Mouse (Mus musculus): ENCODE measurements around the gene Pjvk.
A peak's percentile ranks its signal among the peaks of the same experiment; 100 is the strongest.
"Not testable (repeated sequence)": the region's sequence is repeated elsewhere in the genome, so short reads cannot be mapped to it uniquely, and the experiment has no call there.

The Pjvk gene

GRCm38 (mm10) chr2:76647883-76648570, at the start of gene Pjvk, which contains the start of gene Prkra:
Gene Pjvk (plus strand): TSS chr2:76648476.
Gene Prkra (minus strand): TSS chr2:76648015.
- peak; percentile 97 for DNase-seq (ENCODE audit: low spot score)

- no peak for DNase-seq (ENCODE audit: low spot score)
Measured at GRCm38 (mm10) chr2:76599214-76599613, 49.1 kb upstream of the Pjvk start.

GRCm38 (mm10) chr2:76602256-76602655, 46.0 kb upstream of the Pjvk start:
- no peak for DNase-seq (ENCODE audit: low spot score)

DNA sequence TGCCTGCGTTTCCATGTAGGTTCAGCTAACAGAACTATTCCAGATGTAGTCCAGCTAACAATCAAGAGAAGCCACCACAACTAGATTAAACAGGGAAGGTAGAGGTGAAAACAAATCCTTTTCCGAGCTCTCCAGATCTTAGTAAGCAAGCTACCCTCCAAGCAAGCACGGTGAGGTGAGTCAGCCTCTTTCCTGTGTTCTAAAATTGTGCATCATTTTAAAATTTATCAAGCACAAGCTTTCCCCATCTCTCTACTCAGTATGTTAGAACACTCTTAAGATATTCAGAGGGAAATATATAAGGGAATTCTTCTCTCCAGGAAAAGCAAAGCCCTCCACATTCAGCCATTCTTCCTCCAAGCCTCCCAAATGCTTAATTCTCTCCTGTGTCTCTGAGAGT, 41.6 kb upstream of the Pjvk start:
- no peak for DNase-seq (ENCODE audit: low spot score)

- DNase-seq (ENCODE audit: low spot score), result no peak
Measured at GRCm38 (mm10) chr2:76610326-76611104, 37.8 kb upstream of the Pjvk start.

GRCm38 (mm10) chr2:76611996-76612395, 36.3 kb upstream of the Pjvk start:
- DNase-seq (ENCODE audit: low spot score), result no peak

DNA sequence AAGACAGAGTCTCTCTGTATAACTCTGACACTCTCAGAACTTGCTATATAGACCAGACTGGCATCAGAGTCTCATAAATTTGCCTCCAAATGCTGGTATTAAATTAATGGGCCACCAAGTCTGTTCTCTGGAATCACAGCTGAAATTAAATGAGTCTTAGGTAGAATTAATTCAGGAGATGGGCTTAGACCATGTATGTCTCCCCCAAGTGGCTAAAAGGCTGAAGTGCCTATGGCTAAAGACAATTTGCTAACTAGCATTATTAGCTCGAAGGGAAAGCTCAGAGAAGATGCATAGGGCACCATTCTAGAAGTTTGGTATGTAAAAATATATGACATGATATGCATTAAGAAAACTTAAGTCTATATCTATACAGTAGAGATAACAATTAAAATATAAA, 30.2 kb upstream of the Pjvk start:
- DNase-seq (ENCODE audit: low spot score), result no peak

DNA sequence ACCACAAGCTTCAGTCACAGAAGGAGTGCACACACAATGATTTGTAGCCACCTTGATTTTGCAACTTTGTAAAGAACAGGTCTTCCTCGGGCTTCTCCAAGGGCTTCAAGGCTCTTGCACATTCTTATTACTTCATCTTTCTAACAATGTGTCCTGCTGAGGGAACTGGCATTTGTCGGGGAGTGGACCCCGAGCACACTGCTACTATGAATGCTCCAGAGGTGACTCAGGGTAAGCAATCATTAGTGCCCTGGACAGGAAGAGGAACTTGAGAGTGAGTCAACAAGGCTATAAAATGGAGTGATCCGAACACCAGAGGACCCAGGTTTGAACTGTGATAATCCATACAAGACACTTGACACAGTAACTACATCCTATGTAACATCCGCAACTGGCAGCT, 28.1 kb upstream of the Pjvk start:
- DNase-seq (ENCODE audit: low spot score), result no peak

GRCm38 (mm10) chr2:76621724-76622123, 26.6 kb upstream of the Pjvk start:
- no peak for DNase-seq (ENCODE audit: low spot score)

DNA sequence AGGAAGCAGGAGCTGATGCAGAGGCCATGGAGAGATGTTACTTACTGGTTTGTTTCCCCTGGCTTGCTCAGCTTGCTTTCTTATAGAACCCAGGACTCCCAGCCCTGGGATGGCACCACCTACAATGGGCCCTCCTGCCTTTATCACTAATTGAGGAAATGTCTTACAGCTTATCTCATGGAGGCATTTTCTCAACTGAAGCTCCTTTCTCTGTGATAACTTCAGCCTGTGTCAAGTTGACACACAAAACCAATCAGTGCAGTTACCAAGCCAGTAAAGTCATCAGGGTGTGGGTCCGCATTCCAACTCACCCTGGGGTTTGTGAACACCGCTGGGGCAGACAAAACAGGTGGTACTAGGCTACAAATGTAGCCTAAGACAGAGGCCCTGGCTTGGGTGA, 26.0 kb upstream of the Pjvk start:
- not testable (repeated sequence) for DNase-seq (ENCODE audit: low spot score)

DNA sequence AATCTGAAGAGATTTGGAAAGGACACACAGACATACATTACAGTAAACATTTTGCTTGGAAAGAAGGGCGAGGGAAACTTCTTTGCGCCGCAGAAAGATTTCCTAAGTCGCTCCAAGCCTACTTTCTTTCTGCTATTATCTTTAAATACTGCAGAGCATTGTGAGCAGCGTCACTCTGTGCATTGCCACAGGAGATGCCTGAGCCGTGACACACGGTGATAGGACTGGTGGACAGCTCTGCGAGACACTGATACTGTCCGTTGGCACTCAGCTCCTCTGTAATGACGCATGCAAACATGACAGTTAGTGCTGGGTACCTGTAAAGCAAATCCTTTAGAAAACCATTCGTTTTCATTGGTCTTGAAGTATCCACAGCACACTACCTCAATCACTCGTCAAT, 18.0 kb upstream of the Pjvk start:
- DNase-seq (ENCODE audit: low spot score), result no peak

- DNase-seq (ENCODE audit: low spot score), result no peak
Measured at GRCm38 (mm10) chr2:76631600-76631999, 16.7 kb upstream of the Pjvk start.

DNA sequence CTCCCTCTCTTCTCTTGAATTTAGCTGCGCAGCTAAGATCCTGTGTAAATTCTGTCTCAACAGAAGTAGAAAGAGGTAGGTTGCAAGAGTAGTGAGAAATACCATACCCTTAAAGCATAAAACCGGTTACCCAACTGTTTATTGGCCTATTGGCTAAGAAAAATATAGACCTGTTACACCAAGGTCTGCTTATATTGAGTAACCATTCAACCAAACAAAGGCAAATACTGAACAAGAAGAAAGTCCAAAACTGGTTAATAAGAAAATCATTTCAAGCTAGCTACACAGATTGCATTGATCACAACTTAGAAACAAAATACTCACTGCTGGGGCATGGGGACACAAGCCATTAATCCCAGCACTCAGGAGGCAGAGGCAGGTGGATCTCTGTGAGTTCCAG, 8.6 kb upstream of the Pjvk start:
- no peak for DNase-seq (ENCODE audit: low spot score)

DNA sequence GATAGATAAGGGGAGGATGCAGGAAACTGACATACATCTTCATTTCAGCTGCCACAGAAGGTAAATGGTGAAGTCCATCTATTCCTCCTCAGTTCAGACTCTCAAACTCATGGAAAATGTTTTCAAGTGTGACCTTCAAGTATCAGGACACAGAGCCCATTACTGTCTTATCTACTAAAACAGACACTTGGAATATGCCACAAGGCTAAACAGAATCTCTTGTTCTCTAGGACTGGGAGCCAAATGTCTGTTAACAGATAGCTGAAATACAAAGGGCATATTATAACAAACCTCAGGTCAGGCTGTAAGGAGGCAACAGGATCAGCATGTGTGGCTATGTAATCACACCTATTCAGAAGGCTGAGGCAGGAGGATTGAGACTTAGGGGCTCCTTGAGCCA, 4.5 kb upstream of the Pjvk start:
- no peak for DNase-seq (ENCODE audit: low spot score)

DNA sequence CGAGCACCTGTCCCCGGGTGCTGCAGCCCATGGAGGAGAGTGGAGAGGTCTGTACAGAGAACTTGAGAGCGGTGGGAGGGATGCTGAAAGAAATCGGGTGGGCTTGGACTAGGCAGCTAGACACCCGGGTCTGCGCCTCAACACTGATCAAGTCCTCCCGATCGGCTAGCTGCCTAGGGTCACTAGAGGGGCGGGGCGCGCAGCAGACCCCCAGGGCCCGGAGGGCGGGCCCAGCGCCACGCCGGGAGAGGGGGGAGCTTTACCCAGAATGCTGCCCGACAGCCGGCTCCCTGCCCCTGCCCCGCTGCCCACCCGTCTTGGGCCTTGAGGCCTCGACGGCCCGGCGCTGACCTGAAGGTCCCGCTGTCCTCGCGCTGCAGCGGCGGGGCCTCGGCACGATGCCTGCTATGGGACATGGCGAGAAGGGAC, 821 bp upstream of the Pjvk start:
- no peak for DNase-seq (ENCODE audit: low spot score)

DNA sequence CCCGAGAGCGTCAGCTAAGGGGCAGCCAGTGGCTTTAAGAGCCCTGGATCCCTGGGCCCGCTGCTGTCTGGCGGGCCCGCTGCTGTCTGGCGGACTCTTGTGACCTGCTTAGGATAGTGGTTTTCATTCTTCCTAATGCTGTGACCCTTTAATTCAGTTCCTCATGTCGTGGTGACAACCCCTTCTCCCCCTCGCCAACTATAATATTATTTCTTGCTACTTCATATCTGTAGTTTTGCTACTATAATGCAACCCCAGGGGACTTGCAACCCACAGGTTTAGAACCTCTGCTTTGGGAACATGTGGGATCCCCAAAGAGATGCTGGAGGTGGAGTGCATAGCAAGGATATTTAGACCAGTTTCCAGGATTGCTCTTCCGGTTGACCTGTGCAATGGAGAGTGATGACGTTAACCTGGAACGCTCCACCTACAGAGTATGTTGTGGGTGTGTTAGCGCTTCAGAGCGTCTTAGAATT, 428 bp downstream of the Pjvk start:
- no peak for DNase-seq (ENCODE audit: low spot score)

GRCm38 (mm10) chr2:76653070-76653469, 4.8 kb downstream of the Pjvk start:
- DNase-seq (ENCODE audit: low spot score), result no peak

- DNase-seq (ENCODE audit: low spot score), result no peak
Measured at GRCm38 (mm10) chr2:76654646-76655045, 6.4 kb downstream of the Pjvk start.

GRCm38 (mm10) chr2:76655444-76655843, 7.2 kb downstream of the Pjvk start:
- DNase-seq (ENCODE audit: low spot score), result no peak

DNA sequence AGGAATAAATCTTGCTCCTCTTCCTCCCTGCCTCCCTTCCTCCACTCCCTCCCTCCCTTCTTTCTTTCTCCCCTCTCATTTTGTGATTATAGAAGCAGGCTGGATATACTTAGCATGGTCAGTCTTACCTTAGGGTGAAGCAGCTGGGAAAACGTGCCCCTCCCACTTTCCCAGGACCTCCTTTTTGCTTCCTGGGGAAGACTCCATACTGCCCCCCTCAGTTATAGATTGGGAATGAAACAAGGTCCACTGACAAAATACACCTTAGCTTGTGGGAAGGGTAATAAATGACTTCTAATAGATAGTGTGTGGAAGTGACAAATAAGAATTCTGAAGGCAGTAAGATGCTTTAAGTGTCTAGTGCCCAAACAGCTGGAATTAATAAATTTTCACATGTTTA, 7.7 kb downstream of the Pjvk start:
- no peak for DNase-seq (ENCODE audit: low spot score)

- no peak for DNase-seq (ENCODE audit: low spot score)
Measured at GRCm38 (mm10) chr2:76658551-76658950, 10.3 kb downstream of the Pjvk start.

DNA sequence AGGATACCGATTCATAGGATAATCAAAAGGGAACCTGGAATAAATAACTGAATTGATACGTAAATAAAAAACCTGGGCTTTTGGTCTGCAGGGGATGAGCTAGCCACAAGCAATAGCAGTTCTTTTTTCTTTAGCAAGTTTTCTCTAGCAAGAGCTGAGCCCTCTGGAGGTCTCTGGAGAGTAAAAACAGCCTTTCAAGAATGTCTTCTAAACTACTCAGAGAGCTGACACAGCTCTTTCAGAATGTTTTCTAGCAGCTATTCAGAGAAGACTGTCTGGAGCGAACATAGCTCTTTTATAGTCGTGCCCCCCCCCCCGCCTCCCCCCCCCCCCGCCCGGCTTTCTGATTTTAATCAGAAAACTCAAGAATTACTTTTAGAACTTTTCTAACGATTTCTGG, 11.1 kb downstream of the Pjvk start:
- no peak for DNase-seq (ENCODE audit: low spot score)

DNA sequence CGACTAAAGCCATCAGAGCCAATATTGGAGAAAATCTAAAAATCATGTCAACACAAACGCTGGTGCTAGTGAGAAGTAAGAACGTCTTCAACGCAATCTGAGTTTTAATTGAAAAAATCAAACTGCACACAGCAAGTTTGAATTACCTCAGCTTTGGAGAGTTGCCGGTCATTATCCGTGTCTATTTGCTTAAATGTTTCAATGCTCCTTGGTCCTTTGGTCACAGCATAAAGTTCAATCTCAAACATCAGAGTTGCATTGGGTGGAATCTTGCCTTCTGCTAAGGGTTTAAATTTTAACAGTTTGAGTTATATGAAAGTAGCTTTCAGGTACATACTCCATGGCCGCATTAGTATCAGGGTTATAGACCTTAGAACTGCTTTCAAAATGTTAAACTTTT, 17.3 kb downstream of the Pjvk start:
- no peak for DNase-seq (ENCODE audit: low spot score)

- no peak for DNase-seq (ENCODE audit: low spot score)
Measured at GRCm38 (mm10) chr2:76667200-76667599, 18.9 kb downstream of the Pjvk start.
